Mouse (Mus musculus): Measurements from ENCODE around the gene 1110032A03Rik. TPM values are rescaled to one million over a fixed set of nuclear protein-coding genes. Genes with fewer than 3 reads are reported as not detected.

Gene 1110032A03Rik
- polyA plus RNA-seq, 1 experiment from 2014 or later: 19.9 TPM

DNA sequence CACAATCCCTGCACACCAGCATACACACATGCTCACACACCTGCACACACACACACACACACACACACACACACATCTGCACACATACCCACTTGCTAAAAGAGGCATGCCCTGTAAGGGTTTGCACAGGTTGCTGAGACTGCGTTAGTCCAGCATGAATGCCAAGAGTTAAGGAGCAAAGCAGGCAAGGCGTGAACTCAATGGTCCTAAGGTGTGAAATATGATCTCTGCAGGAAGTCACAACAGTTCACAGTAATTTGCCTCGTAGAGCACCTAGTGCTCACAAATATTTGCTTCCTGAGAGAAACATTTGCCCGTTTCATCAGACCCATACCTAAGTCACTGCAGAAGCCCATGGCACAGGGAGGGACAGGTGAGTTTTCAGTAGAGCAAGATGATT lies 61.1 kb downstream of the 1110032A03Rik start:
- H3K9ac ChIP-seq: no peak overlapping the region
- H3K4me3 ChIP-seq: no peak overlapping the region
- no peaks in the 10 kb centered on the region for H3K4me1 ChIP-seq (replicated peaks)
- H3K9me3 ChIP-seq (replicated peaks): no peaks in the 10 kb centered on the region
- no peak overlapping the region for H3K27ac ChIP-seq (ENCODE audit: poor library complexity, severe bottlenecking)
- H3K36me3 ChIP-seq: peaks cover 7% of the 10 kb centered on the region
- ATAC-seq (ENCODE audit: insufficient number of reproducible peaks, low FRiP score): no peak
- no peaks in the 10 kb centered on the region for H3K27me3 ChIP-seq (replicated peaks)
- H3K4me2 ChIP-seq: no peak overlapping the region
- WGBS: 55% methylated on average over 4 of the region's 4 CpGs

Other genes with a start within 250 kb of the 1110032A03Rik start
- gene Pts, start 246.8 kb downstream of the 1110032A03Rik start, polyA plus RNA-seq (2016; fragmentation: Nextera tagmentation; extraction: Ambion mirVana): 82.2 and 84.1 TPM in 2 replicates
- 3.9 and 4.0 TPM in 2 replicates for gene Il18, start 220.7 kb downstream of the 1110032A03Rik start, polyA plus RNA-seq (2016; fragmentation: Nextera tagmentation; extraction: Ambion mirVana)
- gene Bco2, start 220.3 kb downstream of the 1110032A03Rik start, polyA plus RNA-seq (2016; fragmentation: Nextera tagmentation; extraction: Ambion mirVana): 0.08 TPM in 1 of 2 replicates, not detected in the other
- 0.22 TPM in 1 of 2 replicates, not detected in the other for gene Tex12, start 214.2 kb downstream of the 1110032A03Rik start, polyA plus RNA-seq (2016; fragmentation: Nextera tagmentation; extraction: Ambion mirVana)
- gene Sdhd, start 171.7 kb downstream of the 1110032A03Rik start, polyA plus RNA-seq (2016; fragmentation: Nextera tagmentation; extraction: Ambion mirVana): 570 and 575 TPM in 2 replicates
- 290 and 305 TPM in 2 replicates for gene Timm8b, start 171.6 kb downstream of the 1110032A03Rik start, polyA plus RNA-seq (2016; fragmentation: Nextera tagmentation; extraction: Ambion mirVana)
- gene Pih1d2, start 158.2 kb downstream of the 1110032A03Rik start, polyA plus RNA-seq (2016; fragmentation: Nextera tagmentation; extraction: Ambion mirVana): 2.5 and 3.0 TPM in 2 replicates
- 20.4 and 21.0 TPM in 2 replicates for gene Nkapd1, start 158.1 kb downstream of the 1110032A03Rik start, polyA plus RNA-seq (2016; fragmentation: Nextera tagmentation; extraction: Ambion mirVana)
- gene Dlat, start 115.7 kb downstream of the 1110032A03Rik start, polyA plus RNA-seq (2016; fragmentation: Nextera tagmentation; extraction: Ambion mirVana): 138 and 147 TPM in 2 replicates
- 9.2 and 10.8 TPM in 2 replicates for gene Dixdc1, start 36.0 kb downstream of the 1110032A03Rik start, polyA plus RNA-seq (2016; fragmentation: Nextera tagmentation; extraction: Ambion mirVana)
- gene 2310030G06Rik, start 29.0 kb downstream of the 1110032A03Rik start, polyA plus RNA-seq (2016; fragmentation: Nextera tagmentation; extraction: Ambion mirVana): 9.5 and 13.2 TPM in 2 replicates
- gene Cryab, start 24.2 kb downstream of the 1110032A03Rik start, polyA plus RNA-seq (2016; fragmentation: Nextera tagmentation; extraction: Ambion mirVana): 1,032 and 1,048 TPM in 2 replicates
- gene Hspb2, start 23.2 kb downstream of the 1110032A03Rik start, polyA plus RNA-seq (2016; fragmentation: Nextera tagmentation; extraction: Ambion mirVana): 284 and 285 TPM in 2 replicates
- 8.0 and 10.3 TPM in 2 replicates for gene Fdxacb1, start 7.3 kb downstream of the 1110032A03Rik start, polyA plus RNA-seq (2016; fragmentation: Nextera tagmentation; extraction: Ambion mirVana)
- gene Alg9, start 501 bp downstream of the 1110032A03Rik start, polyA plus RNA-seq (2016; fragmentation: Nextera tagmentation; extraction: Ambion mirVana): 38.6 TPM in 2 replicates
- 61.1 and 62.1 TPM in 2 replicates for gene Ppp2r1b, start 69.8 kb upstream of the 1110032A03Rik start, polyA plus RNA-seq (2016; fragmentation: Nextera tagmentation; extraction: Ambion mirVana)
- 18.2 and 18.7 TPM in 2 replicates for gene Sik2, start 233.6 kb upstream of the 1110032A03Rik start, polyA plus RNA-seq (2016; fragmentation: Nextera tagmentation; extraction: Ambion mirVana)